Mouse (Mus musculus): ENCODE measurements around the gene Rasgrp1.

The Rasgrp1 gene

DNA sequence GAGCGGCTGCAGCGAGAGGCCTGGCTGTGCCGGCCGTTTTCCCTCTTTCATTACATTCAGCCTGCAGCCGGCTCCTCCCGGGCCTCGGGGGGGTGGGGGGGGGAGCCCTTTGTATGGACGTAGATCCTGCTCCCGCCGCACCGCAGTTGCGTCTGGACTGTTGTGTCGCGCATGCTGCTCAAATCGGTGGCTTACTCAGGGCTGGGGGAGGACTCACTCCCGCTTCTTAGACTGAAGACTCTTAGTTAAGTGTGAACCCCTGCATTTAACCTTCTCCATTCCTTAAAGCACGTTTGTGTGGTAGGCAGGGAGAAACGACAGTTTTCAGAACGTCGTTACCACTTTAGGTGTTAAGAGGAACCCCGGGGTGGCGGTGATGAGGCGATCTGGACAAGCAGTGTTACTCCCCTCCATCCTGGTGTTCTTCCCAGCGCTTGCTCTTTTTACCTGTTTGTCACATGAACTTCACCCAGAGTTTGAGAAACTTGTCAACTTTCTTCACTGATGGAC is 92.7 kb downstream of the Rasgrp1 start:
- in situ Hi-C loops (cut with MboI) = no loop called here

- in situ Hi-C loops (cut with MboI) = no loop called here
Observed at GRCm38 (mm10) chr2:117249255-117250000, 93.4 kb downstream of the Rasgrp1 start, which contains the start of gene Fam98b. Gene Fam98b, plus strand, starts transcription at chr2:117249739.

DNA sequence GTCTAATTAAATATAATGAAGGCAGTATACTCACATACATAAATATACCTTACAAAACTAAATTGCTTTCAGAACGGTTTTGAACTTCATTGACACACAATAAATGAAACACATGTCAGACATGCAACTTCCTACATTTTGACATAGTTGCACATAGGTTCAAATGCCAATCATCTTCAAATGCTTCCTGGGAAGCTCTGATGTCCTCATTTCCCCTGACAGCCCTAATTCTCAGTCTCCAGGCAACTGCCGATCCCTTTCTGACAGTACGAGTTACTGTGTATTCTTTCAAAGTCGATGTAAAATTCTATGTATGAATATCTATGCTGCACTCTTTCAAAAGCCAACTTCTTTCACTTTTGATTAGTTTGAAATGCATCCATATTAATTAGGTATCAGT is 100.8 kb downstream of the Rasgrp1 start:
- in situ Hi-C loops (cut with MboI) = no loop called here

DNA sequence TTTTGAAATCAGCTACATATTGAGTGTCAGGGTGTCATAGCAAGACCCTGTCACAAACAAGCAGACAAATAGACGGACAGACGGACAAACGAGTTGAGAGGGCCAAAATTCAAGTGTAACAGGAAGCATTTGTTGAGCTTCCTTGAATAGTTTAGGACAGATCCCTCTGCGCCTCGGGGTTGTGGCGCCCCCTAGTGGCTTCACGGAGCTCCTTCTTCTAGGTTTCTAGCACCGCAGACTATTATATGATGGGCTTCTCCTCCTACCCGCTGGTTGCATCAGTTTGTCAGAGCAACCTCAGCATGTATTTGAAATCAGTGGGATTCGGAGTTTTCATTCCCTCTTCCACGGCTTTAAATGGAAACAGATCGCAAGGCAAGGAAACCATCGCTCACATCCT is 111.5 kb downstream of the Rasgrp1 start:
- in situ Hi-C loops (cut with MboI) = no loop called here

DNA sequence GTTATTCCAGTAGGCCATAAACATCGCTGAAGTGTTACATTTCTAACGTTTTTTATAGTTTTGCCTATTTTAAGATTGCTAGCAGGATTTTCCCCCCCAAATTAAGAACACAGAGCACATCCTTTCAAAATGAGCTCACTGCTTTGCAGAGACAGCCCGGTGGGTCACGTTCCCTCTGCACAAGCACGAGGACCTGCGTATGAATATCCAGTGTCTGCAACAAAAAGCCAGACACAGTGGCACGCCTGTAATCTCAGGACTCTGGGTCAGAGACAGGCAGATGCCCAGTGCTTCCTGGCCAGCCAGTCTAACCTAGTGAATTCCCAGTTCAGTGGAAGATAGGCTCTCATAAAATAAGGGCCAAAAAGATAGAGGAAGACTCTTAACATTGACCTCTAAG is 112.5 kb downstream of the Rasgrp1 start:
- in situ Hi-C loops (cut with MboI) = no loop called here

All from mature B cell (primary cell).